Mouse (Mus musculus): ENCODE data around the gene Htr1d. TPM values are rescaled to one million over a fixed set of nuclear protein-coding genes. Genes with fewer than 3 reads are reported as not detected.

The Htr1d gene
- total and polyA plus RNA-seq, 3 experiments: 0.05 TPM; not detected in 2

DNA sequence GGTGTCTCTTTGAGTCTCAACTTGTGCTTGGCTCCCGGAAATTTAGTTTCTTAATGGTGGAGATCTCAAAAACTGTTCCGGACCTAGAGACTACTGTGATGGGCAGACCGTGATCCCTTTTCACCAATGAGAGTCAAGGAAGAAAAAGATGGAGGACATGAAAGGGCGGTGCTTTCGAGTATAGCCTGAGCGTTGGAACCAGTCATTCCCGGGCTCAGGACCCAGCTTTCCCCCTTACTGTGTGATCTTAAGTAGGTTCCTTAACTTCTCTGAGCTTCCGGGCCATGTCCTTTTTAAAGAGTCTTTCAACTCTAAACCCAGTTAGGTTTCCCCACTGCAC is 39.5 kb downstream of the Htr1d start:
- no peak for DNase-seq (ENCODE audit: low spot score)
- no peak overlapping the region for H3K4me3 ChIP-seq (ENCODE audit: low read depth, low read length)
- ATAC-seq (ENCODE audit: extremely low read depth, insufficient number of reproducible peaks, low FRiP score, poor library complexity, severe bottlenecking): no peak

GRCm38 (mm10) chr4:136463436-136463835 is 40.1 kb downstream of the Htr1d start:
- Histone ChIP-seq H3K4me1 (ENCODE audit: insufficient read depth, low read depth, low read length) (no peaks in the 10 kb centered on the region), H3K9me3 (replicated peaks) (no peaks in the 10 kb centered on the region), H3K36me3 (replicated peaks) (no peaks in the 10 kb centered on the region), H3K4me3 (ENCODE audit: low read depth, low read length) (no peak overlapping the region), H3K27me3 (ENCODE audit: insufficient read depth, low read length) (peaks cover 10% of the 10 kb centered on the region)
- DNase-seq (ENCODE audit: low spot score) (no peak), ATAC-seq (ENCODE audit: extremely low read depth, insufficient number of reproducible peaks, low FRiP score, poor library complexity, severe bottlenecking) (no peak)
- no peak for TF ChIP-seq GATA1 (IDR thresholded peaks at IDR 0.05; ENCODE audit: borderline replicate concordance, low read length)
- no peak for TF ChIP-seq POLR2AphosphoS5 (IDR thresholded peaks at IDR 0.05; ENCODE audit: insufficient replicate concordance, low read depth, low read length)

More for the DNA sequence above, 39.5 kb downstream of the Htr1d start:
- TF ChIP-seq TAL1 (conservative IDR thresholded peaks at IDR 0.05; ENCODE audit: low read depth, low read length) (no peak), GATA1 (IDR thresholded peaks at IDR 0.05; ENCODE audit: borderline replicate concordance, low read length) (no peak), GATA2 (IDR thresholded peaks at IDR 0.05; ENCODE audit: borderline replicate concordance, low read depth, low read length) (no peak)
- Histone ChIP-seq H3K4me1 (ENCODE audit: insufficient read depth, low read depth, low read length) (no peaks in the 10 kb centered on the region), H3K36me3 (replicated peaks) (no peaks in the 10 kb centered on the region), H3K27me3 (ENCODE audit: insufficient read depth, low read length) (peaks cover 10% of the 10 kb centered on the region), H3K9me3 (replicated peaks) (no peaks in the 10 kb centered on the region)

GRCm38 (mm10) chr4:136466226-136466625 is 42.9 kb downstream of the Htr1d start:
- DNase-seq (ENCODE audit: low spot score) (no peak), ATAC-seq (ENCODE audit: extremely low read depth, insufficient number of reproducible peaks, low FRiP score, poor library complexity, severe bottlenecking) (no peak)
- TF ChIP-seq GATA1 (IDR thresholded peaks at IDR 0.05; ENCODE audit: borderline replicate concordance, low read length) (no peak), GATA2 (IDR thresholded peaks at IDR 0.05; ENCODE audit: borderline replicate concordance, low read depth, low read length) (no peak), CTCF (IDR thresholded peaks at IDR 0.05; ENCODE audit: low read depth, low read length) (no peak), POLR2AphosphoS5 (IDR thresholded peaks at IDR 0.05; ENCODE audit: insufficient replicate concordance, low read depth, low read length) (no peak), TAL1 (conservative IDR thresholded peaks at IDR 0.05; ENCODE audit: low read depth, low read length) (no peak)
- Histone ChIP-seq H3K4me3 (ENCODE audit: low read depth, low read length) (no peak overlapping the region), H3K27me3 (ENCODE audit: insufficient read depth, low read length) (peaks cover 15% of the 10 kb centered on the region), H3K9me3 (replicated peaks) (peaks cover 11% of the 10 kb centered on the region), H3K36me3 (replicated peaks) (no peaks in the 10 kb centered on the region), H3K4me1 (ENCODE audit: insufficient read depth, low read depth, low read length) (no peaks in the 10 kb centered on the region)

- Histone ChIP-seq H3K36me3 (replicated peaks) (no peaks in the 10 kb centered on the region), H3K4me1 (ENCODE audit: insufficient read depth, low read depth, low read length) (no peaks in the 10 kb centered on the region), H3K27me3 (ENCODE audit: insufficient read depth, low read length) (peaks cover 5% of the 10 kb centered on the region; the same call in 1 of the 2 replicates), H3K9me3 (replicated peaks) (peaks cover 11% of the 10 kb centered on the region), H3K4me3 (ENCODE audit: low read depth, low read length) (no peak overlapping the region)
- TF ChIP-seq POLR2AphosphoS5 (IDR thresholded peaks at IDR 0.05; ENCODE audit: insufficient replicate concordance, low read depth, low read length): no peak
- no peak for TF ChIP-seq TAL1 (conservative IDR thresholded peaks at IDR 0.05; ENCODE audit: low read depth, low read length)
- no peak for TF ChIP-seq GATA2 (IDR thresholded peaks at IDR 0.05; ENCODE audit: borderline replicate concordance, low read depth, low read length)
- TF ChIP-seq GATA1 (IDR thresholded peaks at IDR 0.05; ENCODE audit: borderline replicate concordance, low read length): no peak
- TF ChIP-seq CTCF (IDR thresholded peaks at IDR 0.05; ENCODE audit: low read depth, low read length): no peak
- DNase-seq (ENCODE audit: low spot score) (no peak), ATAC-seq (ENCODE audit: extremely low read depth, insufficient number of reproducible peaks, low FRiP score, poor library complexity, severe bottlenecking) (no peak)
These were observed 45.4 kb downstream of the Htr1d start for GRCm38 (mm10) chr4:136468553-136469327.

GRCm38 (mm10) chr4:136469371-136469903 is 46.1 kb downstream of the Htr1d start, which contains the start of gene Luzp1:
Gene Luzp1 (plus strand): TSS chr4:136469761.
- Histone ChIP-seq H3K9me3 (replicated peaks) (peaks cover 11% of the 10 kb centered on the region), H3K27me3 (ENCODE audit: insufficient read depth, low read length) (peaks cover 5% of the 10 kb centered on the region; the same call in 1 of the 2 replicates), H3K4me3 (ENCODE audit: low read depth, low read length) (no peak within 1 kb of the TSS), H3K36me3 (replicated peaks) (no peaks in the 10 kb centered on the region), H3K4me1 (ENCODE audit: insufficient read depth, low read depth, low read length) (no peaks in the 10 kb centered on the region)
- ATAC-seq (ENCODE audit: extremely low read depth, insufficient number of reproducible peaks, low FRiP score, poor library complexity, severe bottlenecking) (no peak), DNase-seq (ENCODE audit: low spot score) (no peak)
- TF ChIP-seq GATA1 (IDR thresholded peaks at IDR 0.05; ENCODE audit: borderline replicate concordance, low read length) (no peak), TAL1 (conservative IDR thresholded peaks at IDR 0.05; ENCODE audit: low read depth, low read length) (no peak), POLR2AphosphoS5 (IDR thresholded peaks at IDR 0.05; ENCODE audit: insufficient replicate concordance, low read depth, low read length) (no peak), GATA2 (IDR thresholded peaks at IDR 0.05; ENCODE audit: borderline replicate concordance, low read depth, low read length) (no peak), CTCF (IDR thresholded peaks at IDR 0.05; ENCODE audit: low read depth, low read length) (no peak)

- no peak for ATAC-seq (ENCODE audit: extremely low read depth, insufficient number of reproducible peaks, low FRiP score, poor library complexity, severe bottlenecking)
- peaks cover 5% of the 10 kb centered on the region; the same call in 1 of the 2 replicates for H3K27me3 ChIP-seq (ENCODE audit: insufficient read depth, low read length)
- no peak for DNase-seq (ENCODE audit: low spot score)
These were observed 46.6 kb downstream of the Htr1d start for GRCm38 (mm10) chr4:136469941-136470346.

More at GRCm38 (mm10) chr4:136469941-136470346, 46.6 kb downstream of the Htr1d start:
- H3K4me1 ChIP-seq (ENCODE audit: insufficient read depth, low read depth, low read length): no peaks in the 10 kb centered on the region
- H3K9me3 ChIP-seq (replicated peaks): peaks cover 11% of the 10 kb centered on the region
- H3K36me3 ChIP-seq (replicated peaks): no peaks in the 10 kb centered on the region
- H3K4me3 ChIP-seq (ENCODE audit: low read depth, low read length): no peak overlapping the region
- TF ChIP-seq GATA2 (IDR thresholded peaks at IDR 0.05; ENCODE audit: borderline replicate concordance, low read depth, low read length): no peak
- no peak for TF ChIP-seq CTCF (IDR thresholded peaks at IDR 0.05; ENCODE audit: low read depth, low read length)
- no peak for TF ChIP-seq GATA1 (IDR thresholded peaks at IDR 0.05; ENCODE audit: borderline replicate concordance, low read length)
- TF ChIP-seq POLR2AphosphoS5 (IDR thresholded peaks at IDR 0.05; ENCODE audit: insufficient replicate concordance, low read depth, low read length): no peak
- TF ChIP-seq TAL1 (conservative IDR thresholded peaks at IDR 0.05; ENCODE audit: low read depth, low read length): no peak

Data from G1E (cell line).